Mouse (Mus musculus) macrophage (primary cell): ENCODE measurements around the gene Fgf18. TPM values are rescaled to one million over a fixed set of nuclear protein-coding genes. Genes with fewer than 3 reads are reported as not detected.

Source experiments
- H3K27ac ChIP-seq: fragments of 350-480 bp; formaldehyde crosslinking; 2 replicates; pipeline ENCODE4 v1.9.0; 2021
- H3K36me3 ChIP-seq: fragments of 350-480 bp; formaldehyde crosslinking; 2 replicates; pipeline ENCODE4 v1.9.0; 2021; ENCODE audit errors: inconsistent target
- H3K4me3 ChIP-seq: fragments of 350-480 bp; formaldehyde crosslinking; 2 replicates; pipeline ENCODE4 v1.9.0; 2021; ENCODE audit errors: inconsistent target
- H3K79me2 ChIP-seq: fragments of 350-480 bp; formaldehyde crosslinking; 2 replicates; pipeline ENCODE4 v1.9.0; 2021; ENCODE audit errors: inconsistent target
- WGBS: methylation state at CpG from one replicate; pipeline ENCODE4 v1.1.7; 2026; ENCODE audit warnings: inconsistent platforms; ENCODE audit not compliant: missing documents; 5-methylcytosine and 5-hydroxymethylcytosine counted together
- polyA plus RNA-seq: library from polyadenylated mRNA; stranded (reverse); fragments of 250-400 nt; gene quantifications from 3 replicates; pipeline ENCODE4 v1.2.4, GENCODE M21; 2018; ENCODE audit warnings: inconsistent platforms

Fgf18 gene
- polyA plus RNA-seq, 1 experiment from 2014 or later = not detected

GRCm38 (mm10) chr11:33145201-33146142 lies 1.7 kb downstream of the Fgf18 start:
- no peak overlapping the region for H3K27ac ChIP-seq
- no peaks in the 10 kb centered on the region for H3K79me2 ChIP-seq
- H3K36me3 ChIP-seq = peaks cover 2% of the 10 kb centered on the region; the same call in 1 of the 2 replicates
- H3K4me3 ChIP-seq = no peak overlapping the region
- WGBS = 46% methylated on average over 7 of the region's 7 CpGs

DNA sequence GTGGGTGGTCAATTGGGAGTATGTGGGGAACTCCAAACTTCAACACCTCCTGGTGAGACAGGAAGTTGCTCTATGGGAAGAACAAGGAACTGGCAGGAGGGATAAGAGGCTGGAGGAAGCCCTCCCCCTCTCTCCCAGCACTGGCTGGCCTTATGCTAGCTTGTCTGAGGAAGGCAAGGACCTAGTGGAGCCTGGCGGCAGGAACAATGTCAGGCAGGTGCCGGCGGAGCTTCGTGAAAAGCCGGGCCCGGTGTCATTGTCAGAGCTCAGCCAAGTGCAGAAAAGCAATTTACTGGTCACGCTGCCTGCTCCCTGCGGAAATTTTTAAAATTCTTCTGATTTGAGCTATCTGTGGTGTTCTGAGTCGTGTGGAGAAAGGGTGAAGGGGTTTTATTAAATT lies 3.3 kb downstream of the Fgf18 start:
- no peaks in the 10 kb centered on the region for H3K79me2 ChIP-seq
- no peak overlapping the region for H3K4me3 ChIP-seq
- H3K27ac ChIP-seq = no peak overlapping the region
- H3K36me3 ChIP-seq = no peaks in the 10 kb centered on the region
- WGBS = 38% methylated on average over 9 of the region's 9 CpGs

DNA sequence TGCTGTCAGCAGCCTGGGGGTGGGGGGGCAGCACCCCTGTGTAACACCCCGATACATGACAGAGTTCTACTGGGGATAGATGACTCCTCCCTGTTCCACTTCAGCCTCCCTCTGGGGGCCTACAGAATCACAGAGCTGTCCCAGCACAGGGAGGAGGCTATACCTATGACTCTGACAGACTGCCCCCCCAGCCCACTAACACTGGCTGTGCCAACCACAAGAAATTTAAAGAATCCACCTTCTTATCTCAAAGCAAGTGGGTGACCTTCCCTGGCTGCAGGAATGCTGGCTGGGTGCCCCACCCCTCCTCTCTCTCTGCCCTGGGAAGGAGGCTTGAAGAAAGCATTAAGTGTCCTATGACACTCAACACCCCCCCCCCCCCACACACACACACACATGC lies 4.4 kb downstream of the Fgf18 start:
- Histone ChIP-seq H3K79me2 (no peaks in the 10 kb centered on the region), H3K4me3 (no peak overlapping the region), H3K27ac (no peak overlapping the region), H3K36me3 (no peaks in the 10 kb centered on the region)
- WGBS = 92% methylated on average over 1 of the region's 1 CpGs

GRCm38 (mm10) chr11:33140111-33140460 lies 7.1 kb downstream of the Fgf18 start:
- WGBS = 85% methylated on average over 5 of the region's 5 CpGs
- H3K79me2 ChIP-seq = no peaks in the 10 kb centered on the region
- no peak overlapping the region for H3K4me3 ChIP-seq

DNA sequence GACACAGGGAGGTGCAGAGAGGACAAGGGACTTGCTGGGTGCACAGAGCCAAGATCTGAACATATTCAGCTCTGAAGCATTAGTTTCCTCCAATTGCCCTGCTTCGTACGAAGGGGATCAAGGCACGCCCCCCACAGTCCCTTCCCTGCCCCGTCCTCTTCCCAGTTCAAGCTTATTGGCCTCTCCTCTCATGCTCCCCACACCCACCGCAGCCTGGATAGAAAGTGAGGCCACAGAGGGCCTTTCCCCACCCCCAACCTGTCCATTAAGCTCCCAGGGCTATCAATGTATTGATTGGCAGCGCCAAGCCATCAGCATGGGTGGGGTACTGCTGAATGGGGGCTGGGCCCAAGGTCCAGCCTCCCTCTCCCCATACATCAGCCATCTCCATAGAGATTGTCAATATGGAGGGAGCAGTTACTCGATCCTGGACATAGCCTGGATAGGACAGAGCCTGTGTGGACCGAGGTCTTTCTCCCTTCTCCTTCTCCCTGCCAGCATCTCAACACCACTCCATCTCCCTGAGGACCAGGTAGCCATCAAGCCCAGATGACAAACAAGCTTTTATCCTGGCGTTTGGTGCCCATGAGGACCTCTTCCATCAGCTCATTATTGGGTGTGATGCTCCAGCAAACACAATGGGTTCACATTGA lies 7.6 kb downstream of the Fgf18 start:
- no peak overlapping the region for H3K27ac ChIP-seq
- no peaks in the 10 kb centered on the region for H3K36me3 ChIP-seq
- 80% methylated on average over 9 of the region's 9 CpGs for WGBS
- H3K4me3 ChIP-seq = no peak overlapping the region
- H3K79me2 ChIP-seq = no peaks in the 10 kb centered on the region

More at GRCm38 (mm10) chr11:33140111-33140460, 7.1 kb downstream of the Fgf18 start:
- Histone ChIP-seq H3K27ac (no peak overlapping the region), H3K36me3 (no peaks in the 10 kb centered on the region)

DNA sequence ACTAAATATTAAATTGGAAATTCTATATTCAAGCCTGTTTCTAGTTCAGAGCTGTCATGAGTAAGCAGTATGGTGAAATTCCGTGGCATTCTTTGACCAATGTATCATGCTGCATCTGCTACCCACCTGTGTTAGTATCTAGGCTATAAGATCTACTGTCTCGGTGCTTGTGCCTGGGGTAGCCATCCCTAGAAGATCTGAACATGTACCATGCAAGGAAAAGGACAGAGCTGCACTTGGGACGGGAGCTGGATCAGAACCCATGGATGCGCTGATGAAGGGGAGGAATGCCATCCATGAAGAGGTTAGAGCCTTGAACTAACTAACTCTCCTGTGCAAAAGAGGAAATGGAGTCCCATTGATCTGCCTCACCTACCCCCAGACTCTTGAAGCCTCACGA lies 8.5 kb downstream of the Fgf18 start:
- no peak overlapping the region for H3K27ac ChIP-seq
- H3K36me3 ChIP-seq = no peaks in the 10 kb centered on the region
- H3K79me2 ChIP-seq = no peaks in the 10 kb centered on the region
- 84% methylated on average over 5 of the region's 5 CpGs for WGBS
- no peak overlapping the region for H3K4me3 ChIP-seq

DNA sequence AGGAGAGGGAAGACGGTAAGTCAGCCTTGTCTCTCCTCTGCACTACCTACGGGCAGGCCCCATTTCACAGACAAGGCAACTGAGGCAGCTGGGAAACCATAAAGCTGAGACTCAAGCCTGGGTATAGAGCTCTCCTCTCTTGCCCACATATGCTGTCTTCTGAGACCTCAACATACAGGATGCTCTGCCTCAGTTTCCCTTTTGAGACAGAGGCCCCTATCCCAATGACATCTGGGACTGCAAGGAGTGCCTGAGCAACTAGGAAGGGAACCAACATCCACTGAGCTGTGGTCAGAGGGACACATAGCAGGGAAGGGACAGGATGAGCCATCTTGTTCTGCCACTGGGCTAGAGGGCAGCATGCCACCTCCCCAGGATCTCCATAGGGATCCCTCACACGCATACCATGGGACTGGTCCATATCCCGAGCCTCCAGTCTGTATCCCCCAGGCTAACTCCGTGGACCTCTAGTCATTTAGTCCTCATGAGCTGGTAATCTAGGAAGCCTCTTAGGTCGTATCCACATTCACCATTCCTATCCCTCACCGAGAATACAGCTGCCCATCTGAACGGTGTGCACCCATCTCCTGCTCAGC lies 12.7 kb downstream of the Fgf18 start:
- Histone ChIP-seq H3K4me3 (no peak overlapping the region), H3K27ac (no peak overlapping the region), H3K36me3 (no peaks in the 10 kb centered on the region), H3K79me2 (no peaks in the 10 kb centered on the region)
- 90% methylated on average over 8 of the region's 8 CpGs for WGBS

- Histone ChIP-seq H3K27ac (no peak overlapping the region), H3K79me2 (no peaks in the 10 kb centered on the region), H3K4me3 (no peak overlapping the region), H3K36me3 (no peaks in the 10 kb centered on the region)
- 64% methylated on average over 8 of the region's 8 CpGs for WGBS
Measured at GRCm38 (mm10) chr11:33132619-33133338, 14.4 kb downstream of the Fgf18 start.

DNA sequence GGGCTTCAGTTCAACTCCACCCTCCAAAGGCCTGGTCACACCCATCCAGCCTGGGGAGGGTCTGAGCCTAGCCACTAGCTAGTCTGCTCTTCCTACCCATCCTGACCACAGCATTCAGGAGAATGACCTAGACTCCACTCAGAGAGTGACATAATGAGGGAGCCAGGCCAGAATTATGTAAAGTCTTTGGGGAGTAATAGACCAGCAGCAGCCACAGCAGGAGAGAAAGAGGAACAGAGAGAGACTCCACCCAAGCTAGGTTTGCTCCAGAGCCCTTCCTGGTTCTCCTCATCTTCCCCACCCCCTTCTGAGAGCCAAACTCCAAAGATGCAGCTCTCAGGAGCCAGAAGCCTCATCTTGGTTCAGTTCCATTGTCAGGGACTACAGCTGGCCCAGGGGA lies 20.1 kb downstream of the Fgf18 start:
- Histone ChIP-seq H3K36me3 (no peaks in the 10 kb centered on the region), H3K4me3 (no peak overlapping the region), H3K79me2 (no peaks in the 10 kb centered on the region), H3K27ac (no peak overlapping the region)

- Histone ChIP-seq H3K4me3 (no peak overlapping the region), H3K36me3 (no peaks in the 10 kb centered on the region), H3K27ac (no peak overlapping the region), H3K79me2 (no peaks in the 10 kb centered on the region)
- WGBS = 2% methylated on average over 35 of the region's 37 CpGs
Measured at GRCm38 (mm10) chr11:33122575-33123268, 24.5 kb downstream of the Fgf18 start.

- WGBS = 95% methylated on average over 8 of the region's 8 CpGs
- H3K36me3 ChIP-seq = no peaks in the 10 kb centered on the region
Measured at GRCm38 (mm10) chr11:33119556-33119955, 27.6 kb downstream of the Fgf18 start.

DNA sequence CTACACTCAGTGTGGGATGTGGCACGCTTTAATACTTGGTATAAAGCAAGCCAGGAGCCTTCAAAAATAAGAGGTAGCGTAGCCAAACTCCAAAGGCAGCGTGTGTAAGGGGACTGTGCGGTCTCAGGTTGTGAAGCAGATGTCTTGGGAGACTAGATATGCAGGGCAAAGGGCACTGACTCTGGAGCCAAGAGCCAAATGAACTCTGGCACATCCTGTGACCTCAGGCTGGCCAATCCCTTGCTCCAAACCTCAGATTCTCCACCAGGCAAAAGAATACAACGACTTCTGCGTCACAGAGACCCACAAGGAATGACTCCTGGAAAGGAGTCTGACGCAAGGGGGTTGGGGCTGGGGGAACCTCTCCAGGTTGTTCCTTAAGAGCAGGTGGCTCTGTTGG lies 28.1 kb downstream of the Fgf18 start:
- H3K79me2 ChIP-seq = no peaks in the 10 kb centered on the region
- 88% methylated on average over 7 of the region's 7 CpGs for WGBS
- H3K36me3 ChIP-seq = no peaks in the 10 kb centered on the region
- H3K27ac ChIP-seq = no peak overlapping the region
- H3K4me3 ChIP-seq = no peak overlapping the region

More at GRCm38 (mm10) chr11:33119556-33119955, 27.6 kb downstream of the Fgf18 start:
- Histone ChIP-seq H3K79me2 (no peaks in the 10 kb centered on the region), H3K4me3 (no peak overlapping the region), H3K27ac (no peak overlapping the region)

- WGBS = 73% methylated on average over 6 of the region's 6 CpGs
- Histone ChIP-seq H3K79me2 (no peaks in the 10 kb centered on the region), H3K36me3 (no peaks in the 10 kb centered on the region), H3K27ac (no peak overlapping the region), H3K4me3 (no peak overlapping the region)
Measured at GRCm38 (mm10) chr11:33118480-33118879, 28.7 kb downstream of the Fgf18 start.

DNA sequence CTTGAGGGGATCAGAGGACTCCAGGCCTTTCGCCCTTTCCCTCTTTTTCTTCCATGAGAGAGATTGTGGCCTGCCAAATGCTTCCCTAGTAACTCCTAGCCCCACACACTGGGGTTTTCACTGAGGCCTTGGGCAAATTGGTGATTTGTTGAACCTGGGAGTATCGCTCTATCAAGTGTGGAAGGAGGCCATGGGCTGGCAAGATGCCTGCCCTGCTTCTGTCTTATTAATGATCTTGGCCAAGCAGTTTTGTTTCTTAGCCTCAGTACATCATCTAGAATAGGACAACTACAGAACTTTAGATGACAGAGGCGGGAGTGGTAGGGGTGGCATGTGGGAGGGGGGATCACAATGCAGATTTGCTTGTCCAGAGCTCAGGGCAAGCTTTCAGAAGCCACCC lies 31.4 kb downstream of the Fgf18 start:
- H3K27ac ChIP-seq = no peak overlapping the region
- 87% methylated on average over 3 of the region's 3 CpGs for WGBS
- no peak overlapping the region for H3K4me3 ChIP-seq
- H3K36me3 ChIP-seq = no peaks in the 10 kb centered on the region
- no peaks in the 10 kb centered on the region for H3K79me2 ChIP-seq
